Mouse (Mus musculus): ENCODE data around the gene Fam120b. TPM values are rescaled to one million over a fixed set of nuclear protein-coding genes. Genes with fewer than 3 reads are reported as not detected.

The Fam120b gene
- polyA plus RNA-seq, 1 experiment, result 13.0 TPM

- peaks cover 35% of the 10 kb centered on the region for H3K36me3 ChIP-seq (ENCODE audit: control insufficient read depth, insufficient read depth, low read length)
- DNase-seq, result no peak
- TF ChIP-seq CTCF (IDR thresholded peaks at IDR 0.05; ENCODE audit: borderline replicate concordance, control insufficient read depth, extremely low read depth, insufficient read depth, low read length, poor library complexity) (no peak), POLR2A (IDR thresholded peaks at IDR 0.05; ENCODE audit: control insufficient read depth, extremely low read depth, insufficient read depth, low read length, poor library complexity) (no peak)
- 97% methylated on average over 3 of the region's 3 CpGs for WGBS
- H3K27me3 ChIP-seq (ENCODE audit: control insufficient read depth, insufficient read depth, low read length), result no peaks in the 10 kb centered on the region
- H3K4me1 ChIP-seq (replicated peaks; ENCODE audit: control insufficient read depth, insufficient read depth, low read length), result peaks cover 7% of the 10 kb centered on the region
- no peak overlapping the region for H3K4me3 ChIP-seq (ENCODE audit: control insufficient read depth, insufficient read depth, low read length)
- no peak overlapping the region for H3K27ac ChIP-seq (ENCODE audit: control insufficient read depth, insufficient read depth, low read length)
Measured at GRCm38 (mm10) chr17:15425931-15426330, 29.9 kb downstream of the Fam120b start.

- Histone ChIP-seq H3K36me3 (ENCODE audit: control insufficient read depth, insufficient read depth, low read length) (peaks cover 14% of the 10 kb centered on the region), H3K4me1 (replicated peaks; ENCODE audit: control insufficient read depth, insufficient read depth, low read length) (peaks cover 8% of the 10 kb centered on the region), H3K27ac (ENCODE audit: control insufficient read depth, insufficient read depth, low read length) (no peak overlapping the region), H3K27me3 (ENCODE audit: control insufficient read depth, insufficient read depth, low read length) (no peaks in the 10 kb centered on the region), H3K4me3 (ENCODE audit: control insufficient read depth, insufficient read depth, low read length) (no peak overlapping the region)
- no peak for DNase-seq
- no peak for TF ChIP-seq CTCF (IDR thresholded peaks at IDR 0.05; ENCODE audit: borderline replicate concordance, control insufficient read depth, extremely low read depth, insufficient read depth, low read length, poor library complexity)
- TF ChIP-seq POLR2A (IDR thresholded peaks at IDR 0.05; ENCODE audit: control insufficient read depth, extremely low read depth, insufficient read depth, low read length, poor library complexity), result no peak
- WGBS, result 92% methylated on average over 6 of the region's 6 CpGs
Measured at GRCm38 (mm10) chr17:15429451-15429850, 33.4 kb downstream of the Fam120b start.

GRCm38 (mm10) chr17:15429937-15430336 lies 33.9 kb downstream of the Fam120b start:
- H3K27ac ChIP-seq (ENCODE audit: control insufficient read depth, insufficient read depth, low read length), result no peak overlapping the region
- TF ChIP-seq POLR2A (IDR thresholded peaks at IDR 0.05; ENCODE audit: control insufficient read depth, extremely low read depth, insufficient read depth, low read length, poor library complexity) (no peak), CTCF (IDR thresholded peaks at IDR 0.05; ENCODE audit: borderline replicate concordance, control insufficient read depth, extremely low read depth, insufficient read depth, low read length, poor library complexity) (no peak)
- no peaks in the 10 kb centered on the region for H3K27me3 ChIP-seq (ENCODE audit: control insufficient read depth, insufficient read depth, low read length)
- WGBS, result 17% methylated on average over 1 of the region's 1 CpGs
- H3K36me3 ChIP-seq (ENCODE audit: control insufficient read depth, insufficient read depth, low read length), result peaks cover 11% of the 10 kb centered on the region
- H3K4me3 ChIP-seq (ENCODE audit: control insufficient read depth, insufficient read depth, low read length), result no peak overlapping the region
- peaks cover 8% of the 10 kb centered on the region for H3K4me1 ChIP-seq (replicated peaks; ENCODE audit: control insufficient read depth, insufficient read depth, low read length)
- DNase-seq, result no peak

GRCm38 (mm10) chr17:15431021-15431514 lies 35.1 kb downstream of the Fam120b start:
- Histone ChIP-seq H3K27me3 (ENCODE audit: control insufficient read depth, insufficient read depth, low read length) (no peaks in the 10 kb centered on the region), H3K36me3 (ENCODE audit: control insufficient read depth, insufficient read depth, low read length) (peaks cover 8% of the 10 kb centered on the region; the same call in 1 of the 2 replicates), H3K27ac (ENCODE audit: control insufficient read depth, insufficient read depth, low read length) (0 out of 2 replicates have a peak overlapping the region, but pooled peaks have one; percentile 31), H3K4me3 (ENCODE audit: control insufficient read depth, insufficient read depth, low read length) (no peak overlapping the region), H3K4me1 (replicated peaks; ENCODE audit: control insufficient read depth, insufficient read depth, low read length) (peaks cover 8% of the 10 kb centered on the region)
- DNase-seq, result no peak
- 23% methylated on average over 5 of the region's 5 CpGs for WGBS
- TF ChIP-seq POLR2A (IDR thresholded peaks at IDR 0.05; ENCODE audit: control insufficient read depth, extremely low read depth, insufficient read depth, low read length, poor library complexity) (no peak), CTCF (IDR thresholded peaks at IDR 0.05; ENCODE audit: borderline replicate concordance, control insufficient read depth, extremely low read depth, insufficient read depth, low read length, poor library complexity) (no peak)

GRCm38 (mm10) chr17:15431551-15431950 lies 35.5 kb downstream of the Fam120b start:
- H3K36me3 ChIP-seq (ENCODE audit: control insufficient read depth, insufficient read depth, low read length), result peaks cover 8% of the 10 kb centered on the region; the same call in 1 of the 2 replicates
- H3K27ac ChIP-seq (ENCODE audit: control insufficient read depth, insufficient read depth, low read length), result no peak overlapping the region
- H3K27me3 ChIP-seq (ENCODE audit: control insufficient read depth, insufficient read depth, low read length), result no peaks in the 10 kb centered on the region
- peaks cover 8% of the 10 kb centered on the region for H3K4me1 ChIP-seq (replicated peaks; ENCODE audit: control insufficient read depth, insufficient read depth, low read length)
- no peak overlapping the region for H3K4me3 ChIP-seq (ENCODE audit: control insufficient read depth, insufficient read depth, low read length)
- WGBS, result 93% methylated on average over 4 of the region's 4 CpGs
- TF ChIP-seq CTCF (IDR thresholded peaks at IDR 0.05; ENCODE audit: borderline replicate concordance, control insufficient read depth, extremely low read depth, insufficient read depth, low read length, poor library complexity) (no peak), POLR2A (IDR thresholded peaks at IDR 0.05; ENCODE audit: control insufficient read depth, extremely low read depth, insufficient read depth, low read length, poor library complexity) (no peak)
- no peak for DNase-seq

- Histone ChIP-seq H3K27ac (ENCODE audit: control insufficient read depth, insufficient read depth, low read length) (no peak overlapping the region), H3K4me1 (replicated peaks; ENCODE audit: control insufficient read depth, insufficient read depth, low read length) (peaks cover 8% of the 10 kb centered on the region), H3K27me3 (ENCODE audit: control insufficient read depth, insufficient read depth, low read length) (no peaks in the 10 kb centered on the region), H3K4me3 (ENCODE audit: control insufficient read depth, insufficient read depth, low read length) (no peak overlapping the region), H3K36me3 (ENCODE audit: control insufficient read depth, insufficient read depth, low read length) (peaks cover 8% of the 10 kb centered on the region; the same call in 1 of the 2 replicates)
- DNase-seq, result no peak
- no peak for TF ChIP-seq CTCF (IDR thresholded peaks at IDR 0.05; ENCODE audit: borderline replicate concordance, control insufficient read depth, extremely low read depth, insufficient read depth, low read length, poor library complexity)
- no peak for TF ChIP-seq POLR2A (IDR thresholded peaks at IDR 0.05; ENCODE audit: control insufficient read depth, extremely low read depth, insufficient read depth, low read length, poor library complexity)
- WGBS, result 94% methylated on average over 3 of the region's 3 CpGs
Measured at GRCm38 (mm10) chr17:15432036-15432435, 36.0 kb downstream of the Fam120b start.

GRCm38 (mm10) chr17:15434748-15435147 lies 38.7 kb downstream of the Fam120b start:
- DNase-seq, result no peak
- H3K4me3 ChIP-seq (ENCODE audit: control insufficient read depth, insufficient read depth, low read length), result no peak overlapping the region
- no peaks in the 10 kb centered on the region for H3K27me3 ChIP-seq (ENCODE audit: control insufficient read depth, insufficient read depth, low read length)
- H3K36me3 ChIP-seq (ENCODE audit: control insufficient read depth, insufficient read depth, low read length), result peaks cover 8% of the 10 kb centered on the region; the same call in 1 of the 2 replicates
- no peak overlapping the region for H3K27ac ChIP-seq (ENCODE audit: control insufficient read depth, insufficient read depth, low read length)
- H3K4me1 ChIP-seq (replicated peaks; ENCODE audit: control insufficient read depth, insufficient read depth, low read length), result peaks cover 8% of the 10 kb centered on the region
- WGBS, result 46% methylated on average over 3 of the region's 3 CpGs
- no peak for TF ChIP-seq CTCF (IDR thresholded peaks at IDR 0.05; ENCODE audit: borderline replicate concordance, control insufficient read depth, extremely low read depth, insufficient read depth, low read length, poor library complexity)
- TF ChIP-seq POLR2A (IDR thresholded peaks at IDR 0.05; ENCODE audit: control insufficient read depth, extremely low read depth, insufficient read depth, low read length, poor library complexity), result no peak
